Mouse (Mus musculus): ENCODE measurements around the gene Scp2. TPM values are rescaled to one million over a fixed set of nuclear protein-coding genes. Genes with fewer than 3 reads are reported as not detected.

Scp2 gene
- total and polyA plus RNA-seq, 2 experiments from 2014 or later = 122 to 212 TPM

DNA sequence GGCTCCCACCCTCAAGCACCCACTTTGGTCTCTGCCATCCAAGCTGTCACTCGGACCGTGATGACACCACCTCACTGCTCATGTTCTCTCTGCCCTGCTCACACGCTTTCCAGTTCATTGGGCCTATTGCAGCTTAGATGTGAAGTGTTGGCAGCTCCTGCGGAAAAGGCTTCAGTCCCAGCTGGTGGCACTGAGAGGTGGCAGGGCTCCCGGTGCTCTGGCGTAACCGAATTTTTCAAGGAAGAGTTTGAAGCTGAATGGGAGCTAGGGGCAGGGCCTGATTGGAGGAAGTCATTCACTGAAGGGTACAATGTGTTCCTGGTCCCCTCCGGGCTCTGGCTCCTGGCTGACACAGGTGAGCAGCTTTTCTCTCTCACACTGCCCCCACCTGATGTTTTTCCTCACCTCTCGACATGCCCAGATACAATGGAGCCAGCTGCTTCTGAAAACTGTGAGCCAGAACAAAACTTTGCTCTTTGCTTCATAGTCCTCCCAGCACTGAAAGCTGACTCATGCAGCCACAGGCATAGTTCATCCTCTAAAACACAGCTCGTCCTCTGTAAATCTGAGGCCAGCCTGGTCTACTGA lies 93.0 kb downstream of the Scp2 start:
- Histone ChIP-seq H3K9me3 (ENCODE audit: low read length) (no peaks in the 10 kb centered on the region), H3K27me3 (ENCODE audit: insufficient read depth, low read length) (no peaks in the 10 kb centered on the region), H3K27ac (ENCODE audit: low read depth, low read length) (peak overlapping the region; percentile 29; the same call in 1 of the 2 replicates), H3K4me3 (ENCODE audit: low read depth, low read length) (no peak overlapping the region), H3K4me1 (ENCODE audit: insufficient read depth) (no peaks in the 10 kb centered on the region), H3K9ac (no peak overlapping the region), H3K36me3 (ENCODE audit: insufficient read depth) (peaks cover 38% of the 10 kb centered on the region), H3K4me2 (ENCODE audit: low read depth) (no peak overlapping the region)
- TF ChIP-seq CTCF (IDR thresholded peaks at IDR 0.05; ENCODE audit: low read depth) = no peak
- DNase-seq = peak; percentile 72
- whole genome bisulfite sequencing = 40% methylated on average over 10 of the region's 10 CpGs
- peak; percentile 90 for ATAC-seq

DNA sequence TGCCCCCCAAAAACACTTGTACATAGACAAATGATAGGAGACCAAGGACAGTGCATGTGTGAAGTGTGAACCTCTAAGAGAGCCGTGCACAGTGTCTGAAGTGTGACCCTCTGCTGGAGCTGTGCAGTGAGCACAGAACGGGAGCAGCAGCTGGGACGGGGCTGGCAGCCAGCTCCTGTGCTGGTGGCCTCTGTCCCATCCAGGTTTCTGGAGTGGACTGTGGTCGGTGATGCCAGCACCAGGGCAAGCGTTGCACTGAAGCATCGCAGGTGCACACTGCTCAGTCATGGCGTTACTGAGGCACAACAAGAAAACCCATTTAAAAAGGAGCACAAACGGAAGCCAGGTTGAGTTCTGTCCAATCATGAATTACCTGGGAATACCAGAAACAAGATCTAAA lies 98.7 kb downstream of the Scp2 start:
- WGBS = 75% methylated on average over 8 of the region's 8 CpGs
- no peak for TF ChIP-seq CTCF (IDR thresholded peaks at IDR 0.05; ENCODE audit: low read depth)
- no peak overlapping the region for H3K27ac ChIP-seq (ENCODE audit: low read depth, low read length)
- no peak for ATAC-seq
- H3K27me3 ChIP-seq (ENCODE audit: insufficient read depth, low read length) = no peaks in the 10 kb centered on the region
- no peak for DNase-seq
- no peaks in the 10 kb centered on the region for H3K4me1 ChIP-seq (ENCODE audit: insufficient read depth)
- no peak overlapping the region for H3K4me3 ChIP-seq (ENCODE audit: low read depth, low read length)
- peaks cover 33% of the 10 kb centered on the region for H3K36me3 ChIP-seq (ENCODE audit: insufficient read depth)
- no peak overlapping the region for H3K4me2 ChIP-seq (ENCODE audit: low read depth)
- no peaks in the 10 kb centered on the region for H3K9me3 ChIP-seq (ENCODE audit: low read length)
- no peak overlapping the region for H3K9ac ChIP-seq

DNA sequence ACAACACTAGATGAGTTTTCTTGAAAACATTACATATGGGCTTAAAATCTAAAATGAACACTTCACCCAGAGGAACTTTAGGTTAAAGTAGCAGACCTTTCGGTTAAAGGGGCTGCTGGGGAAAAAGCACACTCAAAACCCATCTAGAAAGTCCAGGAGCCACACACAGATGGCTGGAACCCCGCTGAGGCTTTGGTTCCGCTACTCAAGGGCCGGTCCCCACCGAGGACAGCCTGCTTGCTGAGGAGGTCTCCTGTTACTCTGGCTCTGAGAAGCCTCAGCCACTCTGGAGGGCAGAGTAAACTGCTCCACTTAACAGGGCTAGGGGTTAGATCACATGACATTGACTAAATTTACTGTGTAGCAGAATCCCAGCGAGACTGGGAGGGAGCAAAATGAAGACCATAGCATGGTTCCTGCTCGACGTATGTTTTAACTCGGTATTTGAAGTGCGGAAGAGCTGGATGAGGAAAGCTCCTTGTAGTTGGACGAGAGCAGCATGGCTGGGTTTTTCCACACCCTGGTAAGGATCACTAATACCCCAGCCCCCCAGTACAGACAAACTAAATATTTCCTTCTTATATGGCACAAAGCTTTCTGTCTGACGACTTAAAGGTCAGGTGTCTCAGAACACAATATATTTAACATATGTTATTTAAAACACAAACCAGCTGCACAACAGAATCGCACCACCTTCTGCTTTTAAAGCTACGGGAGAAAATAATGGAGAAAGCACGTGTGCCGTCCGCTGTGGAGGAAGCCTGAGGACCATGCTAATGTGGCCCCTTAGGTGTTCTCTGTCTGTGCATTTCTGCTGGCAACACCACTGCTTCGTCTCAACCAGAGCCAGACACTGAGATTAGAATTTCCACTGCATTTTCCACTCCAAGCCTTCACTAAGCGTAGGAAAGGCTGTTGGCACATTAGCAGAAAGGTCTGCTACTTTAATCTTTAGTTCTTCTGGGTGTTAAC lies 99.4 kb downstream of the Scp2 start:
- H3K4me1 ChIP-seq (ENCODE audit: insufficient read depth) = no peaks in the 10 kb centered on the region
- WGBS = 73% methylated on average over 19 of the region's 19 CpGs
- no peak for DNase-seq
- no peak for TF ChIP-seq CTCF (IDR thresholded peaks at IDR 0.05; ENCODE audit: low read depth)
- H3K4me2 ChIP-seq (ENCODE audit: low read depth) = no peak overlapping the region
- H3K36me3 ChIP-seq (ENCODE audit: insufficient read depth) = peaks cover 29% of the 10 kb centered on the region
- H3K27me3 ChIP-seq (ENCODE audit: insufficient read depth, low read length) = no peaks in the 10 kb centered on the region
- no peak for ATAC-seq
- H3K4me3 ChIP-seq (ENCODE audit: low read depth, low read length) = no peak overlapping the region
- no peak overlapping the region for H3K27ac ChIP-seq (ENCODE audit: low read depth, low read length)
- no peak overlapping the region for H3K9ac ChIP-seq
- no peaks in the 10 kb centered on the region for H3K9me3 ChIP-seq (ENCODE audit: low read length)

DNA sequence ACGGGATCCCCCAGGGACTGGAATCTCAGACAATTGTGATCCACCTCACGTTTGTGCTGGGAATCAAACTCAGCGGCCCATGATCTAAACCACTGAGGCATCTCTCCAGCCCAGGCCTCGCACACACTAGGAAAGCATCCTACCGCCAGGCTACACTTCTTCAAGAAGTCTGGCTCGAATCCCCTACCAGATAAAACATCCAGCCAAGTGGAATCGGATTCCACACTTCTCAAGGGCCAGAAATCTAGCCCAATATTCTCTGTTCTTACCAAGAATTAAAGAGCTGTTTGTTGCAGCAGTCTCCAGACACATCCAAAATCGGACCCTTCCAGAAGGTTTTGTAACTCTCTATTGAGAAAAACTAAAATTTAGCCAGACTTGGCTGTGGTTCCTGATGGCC lies 107.8 kb downstream of the Scp2 start:
- TF ChIP-seq CTCF (IDR thresholded peaks at IDR 0.05; ENCODE audit: low read depth) = no peak
- ATAC-seq = no peak
- DNase-seq = no peak
- 47% methylated on average over 8 of the region's 8 CpGs for WGBS
- Histone ChIP-seq H3K4me3 (ENCODE audit: low read depth, low read length) (no peak overlapping the region), H3K4me2 (ENCODE audit: low read depth) (no peak overlapping the region), H3K9me3 (ENCODE audit: low read length) (no peaks in the 10 kb centered on the region), H3K27ac (ENCODE audit: low read depth, low read length) (no peak overlapping the region), H3K4me1 (ENCODE audit: insufficient read depth) (no peaks in the 10 kb centered on the region), H3K27me3 (ENCODE audit: insufficient read depth, low read length) (0 out of 2 replicates have a peak, but pooled peaks cover 5% of the 10 kb centered on the region), H3K9ac (no peak overlapping the region), H3K36me3 (ENCODE audit: insufficient read depth) (no peaks in the 10 kb centered on the region)

DNA sequence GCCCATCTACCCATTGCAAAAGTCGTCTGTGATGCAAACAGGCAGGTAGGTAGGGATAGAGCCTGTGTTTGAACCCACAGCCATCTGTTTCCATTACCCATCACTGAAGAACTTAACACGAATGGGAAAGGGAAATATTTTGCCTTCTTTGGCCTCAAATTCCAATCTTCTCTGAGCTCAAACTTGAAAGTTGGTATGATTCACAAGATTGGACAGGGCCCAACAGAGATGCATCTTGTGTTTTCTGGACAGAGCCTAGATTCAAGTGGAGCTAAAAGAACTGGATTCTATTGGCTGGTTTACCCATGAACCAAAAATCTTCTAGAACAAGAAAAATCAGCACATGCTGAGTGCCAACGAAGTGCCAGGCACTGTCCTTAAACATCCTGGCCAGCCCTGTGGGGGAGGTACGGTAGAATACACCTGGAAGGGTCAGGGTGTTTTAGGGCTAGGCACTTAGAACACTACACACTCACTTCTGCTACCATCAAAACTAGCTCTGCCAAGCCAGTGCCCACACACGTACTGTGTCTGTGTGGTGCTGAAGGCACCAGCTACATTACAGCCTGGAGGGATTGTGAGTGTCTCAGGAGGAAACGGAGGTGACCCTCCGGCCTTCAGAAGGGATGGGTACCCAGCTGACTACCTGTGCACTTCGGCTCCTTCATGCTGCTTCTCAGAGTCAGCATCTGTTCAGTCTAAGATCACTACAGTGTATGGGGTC lies 111.6 kb downstream of the Scp2 start:
- Histone ChIP-seq H3K4me1 (ENCODE audit: insufficient read depth) (no peaks in the 10 kb centered on the region), H3K9me3 (ENCODE audit: low read length) (no peaks in the 10 kb centered on the region), H3K27ac (ENCODE audit: low read depth, low read length) (no peak overlapping the region), H3K36me3 (ENCODE audit: insufficient read depth) (no peaks in the 10 kb centered on the region), H3K27me3 (ENCODE audit: insufficient read depth, low read length) (peaks cover 9% of the 10 kb centered on the region; the same call in 1 of the 2 replicates), H3K4me3 (ENCODE audit: low read depth, low read length) (no peak overlapping the region), H3K4me2 (ENCODE audit: low read depth) (no peak overlapping the region), H3K9ac (no peak overlapping the region)
- ATAC-seq = no peak
- DNase-seq = no peak
- 80% methylated on average over 8 of the region's 8 CpGs for WGBS
- TF ChIP-seq CTCF (IDR thresholded peaks at IDR 0.05; ENCODE audit: low read depth) = no peak

DNA sequence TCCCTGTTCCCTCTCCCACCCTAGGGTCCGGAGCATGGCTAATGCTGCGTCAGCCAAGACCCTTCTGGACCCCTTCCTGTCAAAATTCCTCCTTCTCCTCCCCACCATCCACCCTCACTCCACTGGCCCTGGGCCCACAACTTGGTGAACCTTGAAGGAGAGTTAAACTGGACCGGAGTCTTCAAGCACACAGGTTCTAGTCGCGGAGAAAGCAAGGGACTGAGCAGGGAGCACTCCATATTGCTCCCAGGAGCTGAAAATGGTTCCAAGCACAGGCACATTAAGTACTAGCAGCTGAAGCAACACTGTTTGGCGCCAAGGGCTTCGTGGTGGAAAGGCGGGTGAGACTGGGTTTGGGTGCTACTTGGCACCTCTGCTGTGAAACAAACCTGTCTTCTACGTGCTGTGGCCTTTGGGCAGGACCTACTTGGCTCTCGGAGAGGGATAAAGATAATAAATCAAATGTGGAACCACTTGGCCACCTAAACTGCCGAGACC lies 112.4 kb downstream of the Scp2 start:
- no peak for TF ChIP-seq CTCF (IDR thresholded peaks at IDR 0.05; ENCODE audit: low read depth)
- H3K9me3 ChIP-seq (ENCODE audit: low read length) = no peaks in the 10 kb centered on the region
- peak overlapping the region; percentile 57 for H3K4me3 ChIP-seq (ENCODE audit: low read depth, low read length)
- DNase-seq (no peak), ATAC-seq (no peak)
- no peak overlapping the region for H3K27ac ChIP-seq (ENCODE audit: low read depth, low read length)
- WGBS = 49% methylated on average over 11 of the region's 11 CpGs
- no peaks in the 10 kb centered on the region for H3K4me1 ChIP-seq (ENCODE audit: insufficient read depth)
- H3K4me2 ChIP-seq (ENCODE audit: low read depth) = peak overlapping the region; percentile 99
- H3K9ac ChIP-seq = peak overlapping the region; percentile 59; the same call in 1 of the 2 replicates
- peaks cover 9% of the 10 kb centered on the region; the same call in 1 of the 2 replicates for H3K27me3 ChIP-seq (ENCODE audit: insufficient read depth, low read length)
- no peaks in the 10 kb centered on the region for H3K36me3 ChIP-seq (ENCODE audit: insufficient read depth)
